Mouse (Mus musculus) heart, embryonic 14.5 days (tissue): ENCODE results near the gene Fpr3. TPM values are rescaled to one million over a fixed set of nuclear protein-coding genes. Genes with fewer than 3 reads are reported as not detected.
"Not testable (repeated sequence)": the region's sequence is repeated elsewhere in the genome, so short reads cannot be mapped to it uniquely, and the experiment has no call there.

ENCODE experiments used
- ATAC-seq: fragments of 200-750 bp; cut with Nextera tagmentation; 2 replicates; pipeline ENCODE4 v1.8.0; 2017; ENCODE audit warnings: low read depth, moderate TSS enrichment; ENCODE audit not compliant: insufficient number of reproducible peaks, insufficient read depth, low FRiP score
- H3K27ac ChIP-seq, 2 experiments: fragments of 200-500 bp in 1 of 2; fragments of 300-500 bp in 1 of 2; sonication (generic) in 1 of 2; replicated peaks in 1 of 2; 2 replicates each; pipeline ENCODE4 v1.5.1; 2012 to 2014; ENCODE audit warnings: low read depth in 2 of 2, low read length in 2 of 2, control low read depth in 1 of 2, mild to moderate bottlenecking in 1 of 2, mixed read lengths in 1 of 2; ENCODE audit not compliant: control insufficient read depth in 1 of 2, insufficient read depth in 1 of 2
- H3K27me3 ChIP-seq: fragments of 300-500 bp; sonication (generic); 2 replicates; pipeline ENCODE4 v1.6.1; 2014; ENCODE audit warnings: mild to moderate bottlenecking, low read length, control low read depth; ENCODE audit not compliant: control insufficient read depth, insufficient read depth
- H3K36me3 ChIP-seq: fragments of 300-500 bp; sonication (generic); 2 replicates; pipeline ENCODE4 v1.6.1; 2014; ENCODE audit warnings: mild to moderate bottlenecking, control low read depth, low read length, mixed read lengths; ENCODE audit not compliant: control insufficient read depth, insufficient read depth
- H3K4me1 ChIP-seq, 2 experiments: fragments of 200-500 bp in 1 of 2; fragments of 300-500 bp in 1 of 2; sonication (generic) in 1 of 2; 2 replicates each; pipeline ENCODE4 v1.6.1; 2012 to 2014; ENCODE audit warnings: low read length in 2 of 2, control low read depth in 1 of 2, mixed read lengths in 1 of 2; ENCODE audit not compliant: control insufficient read depth in 2 of 2, insufficient read depth in 2 of 2
- H3K4me2 ChIP-seq: fragments of 300-500 bp; sonication (generic); 2 replicates; pipeline ENCODE4 v1.6.1; 2014; ENCODE audit warnings: mild to moderate bottlenecking, low read length
- H3K4me3 ChIP-seq, 2 experiments: fragments of 200-500 bp in 1 of 2; fragments of 300-500 bp in 1 of 2; sonication (generic) in 1 of 2; 2 replicates each; pipeline ENCODE4 v1.5.1; 2012 to 2014; ENCODE audit warnings: low read length in 2 of 2, mild to moderate bottlenecking in 2 of 2, control low read depth in 1 of 2, low read depth in 1 of 2, moderate library complexity in 1 of 2; ENCODE audit not compliant: control insufficient read depth in 1 of 2, insufficient read depth in 1 of 2
- H3K9ac ChIP-seq: fragments of 300-500 bp; sonication (generic); 2 replicates; pipeline ENCODE4 v1.6.1; 2014; ENCODE audit warnings: mild to moderate bottlenecking, low read length
- H3K9me3 ChIP-seq: fragments of 300-500 bp; sonication (generic); 2 replicates; pipeline ENCODE4 v1.6.1; 2016; ENCODE audit warnings: low read length, control low read depth; ENCODE audit not compliant: control insufficient read depth
- WGBS: fragments of 180-500 bp; shearing (Covaris S2); extraction: QIAGEN DNeasy Blood & Tissue Kit; methylation state at CpG from one replicate; pipeline ENCODE4 v1.1.7; 2014; 5-methylcytosine and 5-hydroxymethylcytosine counted together
- polyA plus RNA-seq: library from polyadenylated mRNA; unstranded; fragments of >200 nt; fragmentation: Nextera tagmentation; extraction: Ambion mirVana; gene quantifications from 2 replicates; pipeline ENCODE4 v1.2.1, GENCODE M21; 2014

Fpr3 gene
- not detected in 2 replicates for polyA plus RNA-seq

GRCm38 (mm10) chr17:17887774-17888248 is at the start of gene Fpr3, which contains the start of gene Fpr2:
TSS of gene Fpr3 (plus strand) at chr17:17887852.
TSS of gene Fpr2 (plus strand) at chr17:17887824.
- no peak within 1 kb of the TSS for H3K4me3 ChIP-seq
- WGBS, result 37% methylated on average over 1 of the region's 1 CpGs

GRCm38 (mm10) chr17:17837919-17838701 is 49.5 kb upstream of the Fpr3 start:
- ATAC-seq, result peak; percentile 98
- peak overlapping the region; percentile 77 for H3K9ac ChIP-seq
- no peaks in the 10 kb centered on the region for H3K27me3 ChIP-seq
- no peaks in the 10 kb centered on the region for H3K9me3 ChIP-seq
- peak overlapping the region; percentile 79 for H3K4me2 ChIP-seq
- under 1% methylated on average over 40 of the region's 43 CpGs for WGBS
- H3K27ac ChIP-seq, result peak overlapping the region; percentile 89 to 93
- H3K4me3 ChIP-seq, result peak overlapping the region; percentile 53 to 72
- H3K4me1 ChIP-seq, result peaks cover 16 to 49% of the 10 kb centered on the region in 2 experiments
- peaks cover 59% of the 10 kb centered on the region for H3K36me3 ChIP-seq

More at GRCm38 (mm10) chr17:17887774-17888248, at the start of gene Fpr3, which contains the start of gene Fpr2:
- no peak for ATAC-seq
- no peak within 1 kb of the TSS for H3K9ac ChIP-seq
- no peaks in the 10 kb centered on the region for H3K4me1 ChIP-seq
- no peak within 1 kb of the TSS for H3K27ac ChIP-seq
- H3K27me3 ChIP-seq, result no peaks in the 10 kb centered on the region
- H3K36me3 ChIP-seq, result no peaks in the 10 kb centered on the region
- H3K4me2 ChIP-seq, result no peak within 1 kb of the TSS
- no peaks in the 10 kb centered on the region for H3K9me3 ChIP-seq

GRCm38 (mm10) chr17:17839276-17839675 is 48.4 kb upstream of the Fpr3 start:
- 89% methylated on average over 2 of the region's 2 CpGs for WGBS
- no peak for ATAC-seq
- peaks cover 16 to 40% of the 10 kb centered on the region in 2 experiments for H3K4me1 ChIP-seq
- H3K4me2 ChIP-seq, result no peak overlapping the region
- no peaks in the 10 kb centered on the region for H3K27me3 ChIP-seq
- H3K9me3 ChIP-seq, result no peaks in the 10 kb centered on the region
- no peak overlapping the region for H3K9ac ChIP-seq
- H3K36me3 ChIP-seq, result peaks cover 50% of the 10 kb centered on the region
- H3K4me3 ChIP-seq, result no peak overlapping the region; a peak in 1 of 4 replicates
- no peak overlapping the region for H3K27ac ChIP-seq

DNA sequence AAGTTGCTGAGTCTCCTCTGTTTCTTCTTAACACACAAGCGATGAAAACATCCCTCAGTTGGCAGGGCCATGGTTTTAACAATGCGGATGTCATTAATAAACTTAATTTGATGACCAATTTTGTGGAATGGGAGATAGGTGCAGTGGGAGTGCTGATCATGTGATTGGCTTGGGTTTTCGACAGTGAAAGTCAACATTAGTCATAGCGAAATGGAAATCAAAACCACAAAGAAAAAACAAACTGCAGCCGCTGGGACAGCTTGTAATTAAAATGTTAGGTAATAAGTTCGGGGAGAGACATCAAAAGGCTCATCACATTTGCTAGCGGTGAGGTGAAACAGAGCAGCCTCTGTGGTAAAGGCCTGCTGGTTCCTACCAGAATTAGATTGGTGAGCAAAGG is 46.9 kb upstream of the Fpr3 start:
- Histone ChIP-seq H3K9ac (no peak overlapping the region), H3K27me3 (no peaks in the 10 kb centered on the region), H3K9me3 (no peaks in the 10 kb centered on the region), H3K36me3 (peaks cover 46% of the 10 kb centered on the region), H3K4me3 (no peak overlapping the region), H3K4me1 (peaks cover 14 to 26% of the 10 kb centered on the region in 2 experiments), H3K27ac (no peak overlapping the region), H3K4me2 (no peak overlapping the region)
- WGBS, result 91% methylated on average over 7 of the region's 7 CpGs
- no peak for ATAC-seq

DNA sequence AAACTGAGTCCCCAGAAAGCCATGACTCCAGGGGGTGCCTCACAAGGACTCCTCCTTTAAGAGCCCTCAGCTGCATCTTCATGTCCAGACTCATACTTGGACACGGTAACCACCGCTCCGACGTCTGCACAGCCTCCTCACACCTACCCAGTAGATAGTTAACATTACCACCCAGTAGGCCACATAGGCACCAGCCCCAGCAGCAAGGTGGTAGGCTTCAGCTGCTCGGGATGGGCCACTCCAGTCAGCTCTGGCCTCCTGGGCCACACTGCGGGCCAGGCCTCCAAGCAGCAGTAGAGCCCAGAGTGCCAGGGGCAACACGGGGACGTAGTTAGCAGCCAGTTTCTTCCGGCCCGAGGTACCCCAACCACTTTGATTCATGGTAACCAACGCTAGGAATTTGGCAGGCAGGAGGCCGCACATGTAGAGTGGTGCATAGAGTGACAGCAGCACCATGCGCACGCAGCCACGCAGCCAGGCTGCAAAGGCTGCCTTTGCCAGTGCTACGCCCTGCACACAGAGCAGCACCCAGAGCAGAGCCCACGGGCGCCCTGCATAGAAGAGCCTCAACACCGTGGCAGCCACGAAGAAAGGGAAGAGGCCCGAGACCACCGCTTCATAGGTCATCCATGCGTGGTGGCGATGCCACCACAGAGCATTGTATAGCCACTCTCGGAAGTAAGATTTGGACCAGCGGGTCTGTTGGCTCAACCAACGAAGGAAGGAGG is 44.0 kb upstream of the Fpr3 start:
- 65% methylated on average over 27 of the region's 27 CpGs for WGBS
- H3K27ac ChIP-seq, result no peak overlapping the region
- no peak for ATAC-seq
- H3K4me2 ChIP-seq, result no peak overlapping the region
- peaks cover under 1 to 4% of the 10 kb centered on the region in 2 experiments; a peak in 2 of 4 replicates for H3K4me1 ChIP-seq
- H3K4me3 ChIP-seq, result no peak overlapping the region
- no peak overlapping the region for H3K9ac ChIP-seq
- H3K36me3 ChIP-seq, result peaks cover 38% of the 10 kb centered on the region
- H3K9me3 ChIP-seq, result no peaks in the 10 kb centered on the region
- H3K27me3 ChIP-seq, result no peaks in the 10 kb centered on the region

DNA sequence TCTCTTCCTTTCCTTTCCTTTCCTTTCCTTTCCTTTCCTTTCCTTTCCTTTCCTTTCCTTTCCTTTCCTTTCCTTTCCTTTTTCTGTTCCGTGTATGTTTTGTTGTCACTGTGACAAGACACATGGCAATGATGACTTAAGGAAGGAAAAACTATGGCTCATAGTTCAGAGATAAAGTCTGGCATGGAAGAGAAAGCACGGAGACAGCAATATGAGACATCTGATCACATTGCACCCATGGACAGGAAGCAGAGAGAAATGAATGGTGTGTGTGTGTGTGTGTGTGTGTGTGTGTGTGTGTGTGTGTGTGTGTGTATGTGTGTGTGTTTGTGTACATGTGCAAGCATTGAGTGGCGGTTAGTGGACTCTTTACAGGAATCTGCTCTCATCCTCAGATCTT is 43.0 kb upstream of the Fpr3 start:
- WGBS, result 69% methylated on average over 3 of the region's 3 CpGs
- not testable (repeated sequence) for H3K27ac ChIP-seq, H3K4me2 ChIP-seq, H3K27me3 ChIP-seq, H3K4me1 ChIP-seq, ATAC-seq, H3K4me3 ChIP-seq, H3K9ac ChIP-seq, H3K9me3 ChIP-seq
- peaks cover 37% of the 10 kb centered on the region for H3K36me3 ChIP-seq

- ATAC-seq, result no peak
- Histone ChIP-seq H3K4me2 (no peak overlapping the region), H3K27me3 (peaks cover 12% of the 10 kb centered on the region), H3K9ac (no peak overlapping the region), H3K27ac (no peak overlapping the region), H3K4me1 (no peaks in the 10 kb centered on the region; a peak in 1 of 4 replicates), H3K4me3 (no peak overlapping the region), H3K36me3 (peaks cover 29% of the 10 kb centered on the region), H3K9me3 (no peaks in the 10 kb centered on the region)
- WGBS, result 70% methylated on average over 10 of the region's 10 CpGs
These were observed 42.2 kb upstream of the Fpr3 start for GRCm38 (mm10) chr17:17845187-17846027.
